Mouse (Mus musculus): ENCODE measurements around the gene Gm9045. TPM values are rescaled to one million over a fixed set of nuclear protein-coding genes. Genes with fewer than 3 reads are reported as not detected.

The Gm9045 gene
- not detected for polyA plus RNA-seq (2014; fragmentation: Illumina TruSeq; extraction: RNeasy Lipid Tissue Mini Kit (QIAGEN cat#74804); ENCODE audit: low read depth, low replicate concordance)

GRCm38 (mm10) chr10:118337731-118338130 is at the start of gene Gm9045:
Gm9045 (minus strand) TSS chr10:118337831.

GRCm38 (mm10) chr10:118354005-118354404 is 16.4 kb upstream of the Gm9045 start, which contains the start of gene Gm9049:
Gm9049 (minus strand) TSS chr10:118354105.

GRCm38 (mm10) chr10:118348579-118348978 is 10.9 kb upstream of the Gm9045 start, which contains the start of gene Gm9048:
Gm9048 (minus strand) TSS chr10:118348679.

GRCm38 (mm10) chr10:118343155-118343554 is 5.5 kb upstream of the Gm9045 start, which contains the start of gene Gm9046:
Gm9046 (minus strand) TSS chr10:118343255.

GRCm38 (mm10) chr10:118332308-118332707 is 5.3 kb downstream of the Gm9045 start, which contains the start of gene Gm9044:
Gm9044 (minus strand) TSS chr10:118332408.

GRCm38 (mm10) chr10:118326869-118327268 is 10.8 kb downstream of the Gm9045 start, which contains the start of gene Gm9040:
Gm9040 (minus strand) TSS chr10:118326969.

GRCm38 (mm10) chr10:118294938-118295337 is 42.7 kb downstream of the Gm9045 start, which contains the start of gene Iltifb:
Iltifb (minus strand) TSS chr10:118295038.

Other genes with a start within 250 kb of the Gm9045 start
- 13.7 TPM for gene Mdm1, start 196.0 kb downstream of the Gm9045 start, polyA plus RNA-seq (2014; fragmentation: Illumina TruSeq; extraction: RNeasy Lipid Tissue Mini Kit (QIAGEN cat#74804); ENCODE audit: low read depth, low replicate concordance)
- gene Il22, start 132.9 kb downstream of the Gm9045 start, polyA plus RNA-seq (2014; fragmentation: Illumina TruSeq; extraction: RNeasy Lipid Tissue Mini Kit (QIAGEN cat#74804); ENCODE audit: low read depth, low replicate concordance): not detected
- not detected for gene Gm32717, start 97.1 kb downstream of the Gm9045 start, polyA plus RNA-seq (2014; fragmentation: Illumina TruSeq; extraction: RNeasy Lipid Tissue Mini Kit (QIAGEN cat#74804); ENCODE audit: low read depth, low replicate concordance)
- gene Gm32802, start 79.1 kb downstream of the Gm9045 start, polyA plus RNA-seq (2014; fragmentation: Illumina TruSeq; extraction: RNeasy Lipid Tissue Mini Kit (QIAGEN cat#74804); ENCODE audit: low read depth, low replicate concordance): not detected
- gene Iltifb, start 42.8 kb downstream of the Gm9045 start, polyA plus RNA-seq (2014; fragmentation: Illumina TruSeq; extraction: RNeasy Lipid Tissue Mini Kit (QIAGEN cat#74804); ENCODE audit: low read depth, low replicate concordance): not detected
- not detected for gene Gm9040, start 10.9 kb downstream of the Gm9045 start, polyA plus RNA-seq (2014; fragmentation: Illumina TruSeq; extraction: RNeasy Lipid Tissue Mini Kit (QIAGEN cat#74804); ENCODE audit: low read depth, low replicate concordance)
- gene Gm9044, start 5.4 kb downstream of the Gm9045 start, polyA plus RNA-seq (2014; fragmentation: Illumina TruSeq; extraction: RNeasy Lipid Tissue Mini Kit (QIAGEN cat#74804); ENCODE audit: low read depth, low replicate concordance): not detected
- gene Gm9046, start 5.4 kb upstream of the Gm9045 start, polyA plus RNA-seq (2014; fragmentation: Illumina TruSeq; extraction: RNeasy Lipid Tissue Mini Kit (QIAGEN cat#74804); ENCODE audit: low read depth, low replicate concordance): not detected
- gene Gm9048, start 10.8 kb upstream of the Gm9045 start, polyA plus RNA-seq (2014; fragmentation: Illumina TruSeq; extraction: RNeasy Lipid Tissue Mini Kit (QIAGEN cat#74804); ENCODE audit: low read depth, low replicate concordance): not detected
- not detected for gene Gm9049, start 16.3 kb upstream of the Gm9045 start, polyA plus RNA-seq (2014; fragmentation: Illumina TruSeq; extraction: RNeasy Lipid Tissue Mini Kit (QIAGEN cat#74804); ENCODE audit: low read depth, low replicate concordance)
- gene Ifng, start 103.2 kb upstream of the Gm9045 start, polyA plus RNA-seq (2014; fragmentation: Illumina TruSeq; extraction: RNeasy Lipid Tissue Mini Kit (QIAGEN cat#74804); ENCODE audit: low read depth, low replicate concordance): not detected